Mouse (Mus musculus) kidney, embryonic 15.5 days (tissue): ENCODE measurements around the gene Cfap97d1. TPM values are rescaled to one million over a fixed set of nuclear protein-coding genes. Genes with fewer than 3 reads are reported as not detected.
A peak's percentile ranks its signal among the peaks of the same experiment; 100 is the strongest.

Experiments
- ATAC-seq: fragments of 200-750 bp; cut with Nextera tagmentation; replicated peaks from 2 replicates; pipeline ENCODE4 v1.8.0; 2017; ENCODE audit warnings: moderate TSS enrichment; ENCODE audit not compliant: low FRiP score
- H3K27ac ChIP-seq: fragments of 300-500 bp; sonication (generic); 2 replicates; pipeline ENCODE4 v1.5.1; 2015; ENCODE audit warnings: mild to moderate bottlenecking, inconsistent platforms
- H3K27me3 ChIP-seq: fragments of 300-500 bp; sonication (generic); 2 replicates; pipeline ENCODE4 v1.6.1; 2015; ENCODE audit warnings: inconsistent platforms
- H3K36me3 ChIP-seq: fragments of 300-500 bp; sonication (generic); 2 replicates; pipeline ENCODE4 v1.6.1; 2015; ENCODE audit warnings: inconsistent platforms
- H3K4me1 ChIP-seq: fragments of 300-500 bp; sonication (generic); 2 replicates; pipeline ENCODE4 v1.6.1; 2015; ENCODE audit warnings: inconsistent platforms
- H3K4me2 ChIP-seq: fragments of 300-500 bp; sonication (generic); 2 replicates; pipeline ENCODE4 v1.6.1; 2015; ENCODE audit warnings: moderate library complexity, mild to moderate bottlenecking, inconsistent platforms
- H3K4me3 ChIP-seq: fragments of 300-500 bp; sonication (generic); replicated peaks from 2 replicates; pipeline ENCODE4 v1.5.1; 2015; ENCODE audit warnings: mild to moderate bottlenecking, inconsistent platforms
- H3K9ac ChIP-seq: fragments of 300-500 bp; sonication (generic); 2 replicates; pipeline ENCODE4 v1.6.1; 2015; ENCODE audit warnings: mild to moderate bottlenecking, inconsistent platforms
- H3K9me3 ChIP-seq: fragments of 300-500 bp; sonication (generic); replicated peaks from 2 replicates; pipeline ENCODE4 v1.6.1; 2016; ENCODE audit warnings: inconsistent platforms
- WGBS: fragments of 180-500 bp; shearing (Covaris S2); methylation state at CpG from one replicate; pipeline ENCODE4 v1.1.7; 2015; ENCODE audit warnings: mixed read lengths; 5-methylcytosine and 5-hydroxymethylcytosine counted together
- polyA plus RNA-seq: library from polyadenylated mRNA; unstranded; fragments of >200 nt; fragmentation: Nextera tagmentation; extraction: Ambion mirVana; gene quantifications from 2 replicates; pipeline ENCODE4 v1.2.1, GENCODE M21; 2015

Gene Cfap97d1
- polyA plus RNA-seq, 1 experiment from 2014 or later = not detected

GRCm38 (mm10) chr11:101963473-101964291 lies 20.4 kb upstream of the Cfap97d1 start:
- Histone ChIP-seq H3K27me3 (peaks cover 81% of the 10 kb centered on the region), H3K27ac (peak overlapping the region; percentile 63), H3K4me3 (peak overlapping the region; percentile 54), H3K4me1 (peaks cover 69% of the 10 kb centered on the region), H3K4me2 (peak overlapping the region; percentile 95), H3K36me3 (no peaks in the 10 kb centered on the region), H3K9ac (peak overlapping the region; percentile 56), H3K9me3 (no peaks in the 10 kb centered on the region)
- WGBS = under 1% methylated on average over 78 of the region's 78 CpGs
- peak; percentile 38 for ATAC-seq

GRCm38 (mm10) chr11:101964647-101965046 lies 19.4 kb upstream of the Cfap97d1 start:
- Histone ChIP-seq H3K9ac (no peak overlapping the region), H3K36me3 (no peaks in the 10 kb centered on the region), H3K27ac (peak overlapping the region; percentile 63; the same call in 1 of the 2 replicates), H3K27me3 (peaks cover 76% of the 10 kb centered on the region), H3K9me3 (no peaks in the 10 kb centered on the region), H3K4me3 (no peak overlapping the region), H3K4me1 (peaks cover 70% of the 10 kb centered on the region), H3K4me2 (peak overlapping the region; percentile 95)
- ATAC-seq = peak; percentile 15; the same call in 1 of the 2 replicates
- WGBS = 7% methylated on average over 8 of the region's 8 CpGs

DNA sequence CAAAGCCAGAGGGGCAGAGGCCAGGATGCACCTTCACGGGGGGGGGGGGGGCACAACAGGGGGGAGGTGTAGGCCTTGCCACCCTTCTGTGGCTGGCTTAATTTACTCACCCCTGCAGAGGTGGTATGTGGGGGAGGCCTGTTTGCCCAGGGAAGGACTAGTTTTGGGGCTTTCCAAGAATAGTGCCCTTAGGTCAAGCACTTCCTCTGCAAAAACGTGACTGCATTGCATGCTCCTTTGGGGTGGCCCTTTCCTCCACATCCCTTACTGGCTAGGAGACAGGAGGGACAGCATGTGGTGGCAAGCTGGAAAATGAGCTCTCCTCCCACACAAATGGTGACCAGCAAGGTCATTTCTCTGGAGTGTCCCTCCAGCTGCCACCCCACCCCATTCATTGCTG lies 18.5 kb upstream of the Cfap97d1 start:
- H3K36me3 ChIP-seq = no peaks in the 10 kb centered on the region
- peak overlapping the region; percentile 64; the same call in 1 of the 2 replicates for H3K27ac ChIP-seq
- peak; percentile 12; the same call in 1 of the 2 replicates for ATAC-seq
- peaks cover 71% of the 10 kb centered on the region for H3K27me3 ChIP-seq
- no peak overlapping the region for H3K9ac ChIP-seq
- peak overlapping the region; percentile 11; the same call in 1 of the 2 replicates for H3K4me3 ChIP-seq
- H3K4me2 ChIP-seq = peak overlapping the region; percentile 38
- H3K9me3 ChIP-seq = no peaks in the 10 kb centered on the region
- H3K4me1 ChIP-seq = peaks cover 70% of the 10 kb centered on the region
- WGBS = 0% methylated on average over 2 of the region's 2 CpGs

GRCm38 (mm10) chr11:101966965-101967614 lies 17.0 kb upstream of the Cfap97d1 start, which contains the start of gene Sost:
Gene Sost (minus strand): TSS chr11:101967015.
- Histone ChIP-seq H3K4me2 (peak within 1 kb of the TSS; percentile 38), H3K36me3 (0 out of 2 replicates have a peak, but pooled peaks cover under 1% of the 10 kb centered on the region), H3K9me3 (no peaks in the 10 kb centered on the region), H3K27ac (peak within 1 kb of the TSS; percentile 64), H3K4me3 (peak within 1 kb of the TSS; percentile 11; the same call in 1 of the 2 replicates), H3K27me3 (peaks cover 56% of the 10 kb centered on the region), H3K9ac (no peak within 1 kb of the TSS), H3K4me1 (peaks cover 67% of the 10 kb centered on the region)
- 20% methylated on average over 9 of the region's 10 CpGs for WGBS
- ATAC-seq = no peak; the same call in 1 of the 2 replicates

DNA sequence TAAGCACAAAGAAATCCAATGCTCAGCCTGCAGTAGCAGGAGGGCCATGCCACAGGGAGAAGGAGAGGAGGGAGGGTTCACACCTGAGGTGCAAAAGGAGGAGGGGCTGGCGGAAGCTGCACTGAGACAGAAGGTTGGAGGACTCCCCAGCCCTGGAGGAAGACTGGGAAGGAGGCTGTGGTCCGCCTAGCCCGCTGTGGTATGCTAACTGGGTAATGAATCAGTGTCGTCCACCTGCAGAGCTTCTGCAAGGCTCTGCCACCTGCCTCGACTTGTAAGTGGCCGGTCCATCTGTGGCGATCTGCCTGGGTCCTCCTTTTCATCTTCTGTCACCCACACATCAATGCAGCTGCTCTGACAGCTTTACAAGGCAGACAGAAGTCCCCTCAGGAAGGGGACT lies 15.8 kb upstream of the Cfap97d1 start:
- peaks cover 11% of the 10 kb centered on the region for H3K36me3 ChIP-seq
- H3K27ac ChIP-seq = peak overlapping the region; percentile 42; the same call in 1 of the 2 replicates
- peak overlapping the region; percentile 0; the same call in 1 of the 2 replicates for H3K4me2 ChIP-seq
- H3K27me3 ChIP-seq = peaks cover 44% of the 10 kb centered on the region
- 11% methylated on average over 7 of the region's 7 CpGs for WGBS
- H3K4me1 ChIP-seq = peaks cover 55% of the 10 kb centered on the region
- no peak overlapping the region for H3K9ac ChIP-seq
- peak; percentile 10; the same call in 1 of the 2 replicates for ATAC-seq
- no peaks in the 10 kb centered on the region for H3K9me3 ChIP-seq
- no peak overlapping the region for H3K4me3 ChIP-seq

- Histone ChIP-seq H3K4me2 (peak overlapping the region; percentile 0; the same call in 1 of the 2 replicates), H3K9me3 (no peaks in the 10 kb centered on the region), H3K36me3 (peaks cover 16% of the 10 kb centered on the region), H3K27ac (0 out of 2 replicates have a peak overlapping the region, but pooled peaks have one; percentile 42), H3K4me1 (peaks cover 50% of the 10 kb centered on the region), H3K4me3 (no peak overlapping the region), H3K27me3 (peaks cover 39% of the 10 kb centered on the region), H3K9ac (no peak overlapping the region)
- ATAC-seq = peak; percentile 33; the same call in 1 of the 2 replicates
- WGBS = 0% methylated on average over 5 of the region's 5 CpGs
Measured at GRCm38 (mm10) chr11:101968791-101969190, 15.3 kb upstream of the Cfap97d1 start.

GRCm38 (mm10) chr11:101969835-101970234 lies 14.2 kb upstream of the Cfap97d1 start:
- Histone ChIP-seq H3K36me3 (peaks cover 17% of the 10 kb centered on the region), H3K4me3 (no peak overlapping the region), H3K9me3 (no peaks in the 10 kb centered on the region), H3K9ac (no peak overlapping the region), H3K27me3 (peaks cover 28% of the 10 kb centered on the region), H3K4me2 (no peak overlapping the region), H3K4me1 (peaks cover 40% of the 10 kb centered on the region), H3K27ac (no peak overlapping the region)
- ATAC-seq = no peak
- WGBS = 87% methylated on average over 13 of the region's 13 CpGs

- WGBS = 54% methylated on average over 3 of the region's 3 CpGs
- peaks cover 22% of the 10 kb centered on the region for H3K36me3 ChIP-seq
- peaks cover 24% of the 10 kb centered on the region for H3K4me1 ChIP-seq
- no peak overlapping the region for H3K4me3 ChIP-seq
- no peaks in the 10 kb centered on the region for H3K9me3 ChIP-seq
- H3K27ac ChIP-seq = no peak overlapping the region
- peaks cover 13% of the 10 kb centered on the region for H3K27me3 ChIP-seq
- H3K9ac ChIP-seq = no peak overlapping the region
- no peak overlapping the region for H3K4me2 ChIP-seq
- no peak for ATAC-seq
Measured at GRCm38 (mm10) chr11:101971410-101971809, 12.7 kb upstream of the Cfap97d1 start.

DNA sequence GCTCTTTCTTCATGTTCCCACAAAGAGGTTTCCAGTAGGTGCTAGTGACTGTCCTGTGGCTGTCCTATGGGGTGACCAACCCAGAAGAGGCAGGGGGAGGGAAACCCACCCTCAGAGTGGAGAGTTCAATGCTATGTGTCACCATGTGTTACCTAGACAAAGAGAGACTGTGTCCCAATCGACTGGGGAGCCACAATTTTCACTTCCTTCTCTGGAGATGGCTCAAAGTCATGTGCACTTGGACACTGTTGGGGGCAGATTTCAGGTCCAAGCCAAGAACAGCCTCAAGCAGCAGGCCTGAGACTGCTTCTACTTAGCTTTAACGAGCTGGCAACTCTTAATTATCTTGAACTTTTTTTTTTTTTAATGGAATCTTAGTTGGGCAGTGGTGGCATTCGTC lies 12.0 kb upstream of the Cfap97d1 start:
- Histone ChIP-seq H3K27ac (no peak overlapping the region), H3K9me3 (no peaks in the 10 kb centered on the region), H3K4me3 (no peak overlapping the region), H3K27me3 (peaks cover 6% of the 10 kb centered on the region; the same call in 1 of the 2 replicates), H3K4me1 (peaks cover 17% of the 10 kb centered on the region), H3K36me3 (peaks cover 29% of the 10 kb centered on the region), H3K9ac (no peak overlapping the region), H3K4me2 (no peak overlapping the region)
- 78% methylated on average over 3 of the region's 3 CpGs for WGBS
- ATAC-seq = no peak

DNA sequence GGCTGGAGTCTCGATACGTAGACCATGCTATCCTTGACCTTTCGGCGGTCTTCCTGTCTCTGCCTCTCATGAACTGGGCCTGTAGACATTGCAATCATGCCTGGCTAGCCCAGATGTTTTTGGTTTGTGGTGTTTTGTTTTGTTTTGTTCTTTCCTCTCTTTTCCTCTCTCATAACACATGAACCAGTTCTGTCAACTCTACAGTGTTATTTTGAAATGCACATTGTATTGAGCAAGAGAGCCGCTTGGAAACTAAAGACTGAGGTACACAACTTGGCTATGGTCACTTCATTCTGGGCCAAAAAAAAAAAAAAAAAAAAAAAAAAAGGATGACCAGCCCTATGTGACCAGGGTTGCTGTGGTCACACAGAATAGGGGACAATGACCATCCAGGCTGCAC lies 11.4 kb upstream of the Cfap97d1 start:
- Histone ChIP-seq H3K27ac (no peak overlapping the region), H3K4me3 (no peak overlapping the region), H3K9me3 (no peaks in the 10 kb centered on the region), H3K27me3 (peaks cover under 1% of the 10 kb centered on the region; the same call in 1 of the 2 replicates), H3K4me2 (no peak overlapping the region), H3K9ac (no peak overlapping the region), H3K36me3 (peaks cover 29% of the 10 kb centered on the region), H3K4me1 (peaks cover 15% of the 10 kb centered on the region)
- no peak for ATAC-seq
- WGBS = 91% methylated on average over 5 of the region's 5 CpGs

DNA sequence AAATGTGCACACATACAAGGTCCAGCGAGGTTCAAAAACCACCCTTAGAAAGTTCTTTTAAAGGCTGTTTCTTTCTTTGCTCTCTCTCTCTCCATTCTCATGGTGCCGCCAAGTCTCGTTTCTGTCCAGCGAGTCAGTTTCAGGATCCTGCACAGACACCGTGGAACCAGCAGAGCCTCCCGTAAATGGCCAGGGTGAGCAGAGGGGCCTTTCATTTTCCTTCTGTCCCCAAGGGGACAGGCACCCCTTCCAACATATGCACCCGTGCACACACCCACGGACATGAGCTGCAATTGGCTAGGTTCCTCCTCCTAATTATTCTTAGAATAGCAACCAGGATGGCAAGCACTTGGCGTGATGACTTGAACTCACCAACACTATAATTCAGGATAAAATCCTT lies 10.6 kb upstream of the Cfap97d1 start:
- peaks cover 15% of the 10 kb centered on the region for H3K4me1 ChIP-seq
- no peaks in the 10 kb centered on the region for H3K9me3 ChIP-seq
- H3K4me2 ChIP-seq = no peak overlapping the region
- peaks cover 32% of the 10 kb centered on the region for H3K36me3 ChIP-seq
- H3K27ac ChIP-seq = no peak overlapping the region
- H3K9ac ChIP-seq = no peak overlapping the region
- no peaks in the 10 kb centered on the region for H3K27me3 ChIP-seq
- 65% methylated on average over 9 of the region's 9 CpGs for WGBS
- H3K4me3 ChIP-seq = no peak overlapping the region
- no peak for ATAC-seq

- no peak overlapping the region for H3K4me3 ChIP-seq
- H3K4me1 ChIP-seq = peaks cover 13% of the 10 kb centered on the region
- no peaks in the 10 kb centered on the region for H3K9me3 ChIP-seq
- no peak overlapping the region for H3K9ac ChIP-seq
- 38% methylated on average over 6 of the region's 6 CpGs for WGBS
- ATAC-seq = no peak
- H3K27ac ChIP-seq = no peak overlapping the region
- peaks cover 39% of the 10 kb centered on the region for H3K36me3 ChIP-seq
- H3K4me2 ChIP-seq = no peak overlapping the region
- H3K27me3 ChIP-seq = no peaks in the 10 kb centered on the region
Measured at GRCm38 (mm10) chr11:101974181-101974580, 9.9 kb upstream of the Cfap97d1 start.
